Mouse (Mus musculus): ENCODE results near the gene Tomt. TPM values are rescaled to one million over a fixed set of nuclear protein-coding genes. Genes with fewer than 3 reads are reported as not detected.

The Tomt gene
- 0.18 to 0.19 TPM in 2 of 4 replicates, not detected in the others for total RNA-seq (2023; ENCODE audit: inconsistent age)

DNA sequence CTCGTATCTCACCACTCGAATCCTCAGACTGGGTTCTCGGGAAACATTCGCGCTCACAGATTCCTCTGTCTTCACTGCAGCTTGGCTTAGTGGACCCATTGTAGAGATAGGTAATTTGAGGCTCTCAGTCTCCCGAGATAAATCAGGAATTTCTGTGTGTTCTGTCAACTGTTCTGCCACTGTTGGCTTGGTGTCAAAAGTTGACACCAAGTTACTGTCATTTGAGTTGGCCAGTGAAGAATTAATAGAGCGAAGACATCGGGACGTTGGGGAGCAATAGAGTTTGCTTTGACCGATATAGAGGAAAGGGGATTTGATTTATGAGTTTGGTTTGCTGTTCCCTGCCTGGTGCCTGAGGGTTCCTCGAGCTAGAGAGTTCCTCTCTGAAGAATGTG lies at the start of gene Tomt:
Gene Tomt (minus strand): TSS at position 73 of the 395 bp plus-strand sequence.

DNA sequence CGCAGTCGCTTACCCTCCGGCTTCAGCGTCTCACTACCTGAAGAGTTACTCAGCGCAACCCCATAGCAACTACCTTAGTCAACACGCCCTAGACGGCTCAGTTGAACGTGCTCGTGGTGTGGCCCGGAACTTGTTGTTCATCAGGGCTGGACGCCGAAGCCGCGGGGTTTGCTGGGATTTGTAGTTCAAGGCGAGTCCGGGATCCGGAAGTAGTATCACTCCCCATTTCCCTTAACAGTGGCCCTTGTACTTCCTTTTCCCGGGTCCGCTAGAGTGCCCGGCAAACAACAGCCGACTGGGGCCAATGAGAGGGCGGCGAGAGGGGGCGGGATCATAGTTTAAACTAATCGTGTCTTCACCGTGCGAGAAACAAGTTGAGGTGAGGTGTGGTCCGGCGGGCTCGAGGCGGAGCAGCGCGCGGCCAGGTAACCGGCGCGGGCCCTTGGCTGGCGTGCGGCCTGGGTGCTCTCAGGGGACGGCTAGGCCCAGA lies 27.6 kb upstream of the Tomt start, which contains the start of the genes Lrrc51 and Numa1:
Gene Lrrc51 (minus strand): TSS at position 145 of the 490 bp plus-strand sequence.
Gene Numa1 (plus strand): TSS at position 361 of the 490 bp plus-strand sequence.

DNA sequence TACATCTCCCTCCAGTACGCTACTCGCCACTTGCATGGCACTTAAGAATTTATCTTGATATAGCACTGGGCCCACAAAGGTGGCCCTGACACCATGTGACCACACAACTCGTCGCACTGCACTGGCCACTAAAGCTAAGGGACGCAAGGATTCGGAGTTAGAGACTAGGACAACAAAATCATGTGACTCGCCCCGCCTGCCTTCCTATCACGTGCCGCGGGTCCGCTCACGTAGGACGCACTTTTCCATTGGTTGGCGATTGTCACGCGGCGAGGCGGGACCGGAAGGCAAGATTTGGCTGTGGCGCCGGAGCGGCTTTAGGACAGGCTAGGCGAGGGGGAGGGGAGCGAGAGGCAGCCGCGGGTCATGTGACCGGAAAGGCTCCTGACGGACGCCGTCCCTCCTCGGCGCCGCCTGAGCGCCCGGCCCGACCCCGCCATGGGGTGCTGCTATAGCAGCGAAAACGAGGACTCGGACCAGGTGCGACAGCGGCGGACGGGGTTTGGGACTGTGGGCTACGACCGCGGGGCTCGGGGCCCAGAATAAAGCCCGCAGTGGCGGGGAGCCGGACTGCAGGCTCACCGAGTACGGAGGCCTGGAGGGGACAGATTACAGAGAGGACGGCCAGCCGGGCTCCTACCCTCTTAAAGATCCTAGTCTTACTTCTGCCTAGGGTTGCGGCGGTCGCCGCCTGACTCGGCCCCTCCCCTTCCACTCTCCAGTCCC lies 435 bp downstream of the Tomt start, which contains the start of gene Lamtor1:
Gene Lamtor1 (plus strand): TSS at position 344 of the 726 bp plus-strand sequence.

DNA sequence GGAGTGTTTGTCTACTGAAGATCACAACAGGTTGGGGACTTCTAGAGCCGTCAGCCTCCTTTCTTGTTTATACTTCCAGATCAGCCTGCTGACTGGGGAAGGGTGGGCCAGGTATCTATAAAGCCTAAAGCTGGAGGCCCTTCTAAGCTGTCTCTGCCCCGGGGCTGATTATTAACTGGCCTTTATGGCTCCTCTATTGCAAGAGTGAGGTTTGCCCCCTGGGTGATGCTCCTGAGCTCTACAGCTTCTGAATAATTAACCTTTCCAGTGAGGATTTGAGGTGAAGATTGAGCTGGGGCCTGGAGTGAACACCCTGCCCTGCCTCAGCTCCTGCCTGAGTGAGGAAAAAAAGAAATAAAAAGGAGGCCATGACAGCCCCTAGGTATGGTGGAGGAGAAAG lies 35.5 kb downstream of the Tomt start, which contains the start of gene Folr1:
Gene Folr1 (minus strand): TSS at position 160 of the 400 bp plus-strand sequence.

DNA sequence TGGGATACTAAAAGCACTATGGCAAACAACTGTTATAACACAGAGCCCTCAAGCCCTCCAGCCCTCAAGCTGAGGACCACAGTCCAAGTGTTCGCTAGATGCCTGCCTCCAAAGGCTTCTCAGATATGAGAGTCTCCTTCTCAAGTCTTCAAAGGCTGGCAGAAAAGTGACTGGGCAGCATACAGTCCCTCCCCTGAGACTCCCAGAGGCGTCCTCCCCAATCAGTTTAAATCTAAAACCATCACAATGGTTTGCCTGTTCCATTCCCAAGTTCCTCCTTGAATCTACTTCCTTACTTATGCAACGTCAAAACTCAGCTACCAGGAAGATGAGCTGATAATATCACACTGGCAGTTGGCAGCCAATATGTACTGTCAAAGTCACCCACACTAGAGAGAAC lies 42.7 kb downstream of the Tomt start, which contains the start of gene Anapc15:
Gene Anapc15 (plus strand): TSS at position 301 of the 400 bp plus-strand sequence.

DNA sequence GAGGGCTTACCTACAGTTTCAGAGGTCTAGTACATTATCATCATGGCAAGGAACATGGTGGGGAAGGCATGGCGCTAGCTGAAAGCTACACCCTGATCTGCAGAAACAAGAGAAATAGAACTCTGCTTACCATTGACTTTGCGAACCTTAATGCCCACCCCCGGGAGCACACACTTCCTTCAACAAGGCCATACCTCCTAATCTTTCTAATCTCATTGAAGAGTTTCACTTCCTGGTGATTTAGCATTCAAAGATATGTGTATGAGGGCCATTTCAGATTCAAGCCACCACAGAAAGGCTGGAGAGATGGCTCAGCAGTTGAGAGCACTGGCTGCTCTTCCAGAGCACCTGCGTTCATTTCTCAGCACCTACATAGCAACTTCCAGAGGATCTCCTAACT lies 49.1 kb downstream of the Tomt start, which contains the start of gene Folr2:
Gene Folr2 (minus strand): TSS at position 101 of the 400 bp plus-strand sequence.

Other genes with a start within 250 kb of the Tomt start
- 16.3 to 21.2 TPM (median 18.5 TPM) in 4 replicates for gene Clpb, start 242.7 kb downstream of the Tomt start, total RNA-seq (2023; ENCODE audit: inconsistent age)
- not detected in 4 replicates for gene Phox2a, start 88.0 kb downstream of the Tomt start, total RNA-seq (2023; ENCODE audit: inconsistent age)
- gene Inppl1, start 68.1 kb downstream of the Tomt start, total RNA-seq (2023; ENCODE audit: inconsistent age): 35.7 to 41.5 TPM (median 37.6 TPM) in 4 replicates
- gene Folr2, start 49.2 kb downstream of the Tomt start, total RNA-seq (2023; ENCODE audit: inconsistent age): 0.61 to 1.6 TPM (median 1.4 TPM) in 3 of 4 replicates, not detected in the other
- 98.9 to 114 TPM (median 99.9 TPM) in 4 replicates for gene Anapc15, start 42.6 kb downstream of the Tomt start, total RNA-seq (2023; ENCODE audit: inconsistent age)
- not detected in 4 replicates for gene Folr1, start 35.6 kb downstream of the Tomt start, total RNA-seq (2023; ENCODE audit: inconsistent age)
- gene Lamtor1, start 455 bp downstream of the Tomt start, total RNA-seq (2023; ENCODE audit: inconsistent age): 71.2 to 83.9 TPM (median 79.4 TPM) in 4 replicates
- 0.58 to 1.6 TPM (median 1.3 TPM) in 3 of 4 replicates, not detected in the other for gene Lrrc51, start 27.5 kb upstream of the Tomt start, total RNA-seq (2023; ENCODE audit: inconsistent age)
- 264 to 277 TPM (median 271 TPM) in 4 replicates for gene Numa1, start 27.8 kb upstream of the Tomt start, total RNA-seq (2023; ENCODE audit: inconsistent age)
- 8.2 to 11.7 TPM (median 9.8 TPM) in 4 replicates for gene Il18bp, start 112.3 kb upstream of the Tomt start, total RNA-seq (2023; ENCODE audit: inconsistent age)
- gene Rnf121, start 159.1 kb upstream of the Tomt start, total RNA-seq (2023; ENCODE audit: inconsistent age): 27.1 to 41.5 TPM (median 37.2 TPM) in 4 replicates
- 43.5 to 52.2 TPM (median 48.8 TPM) in 4 replicates for gene Xndc1, start 159.2 kb upstream of the Tomt start, total RNA-seq (2023; ENCODE audit: inconsistent age)
- 5.4 to 7.0 TPM (median 5.8 TPM) in 4 replicates for gene Xntrpc, start 159.4 kb upstream of the Tomt start, total RNA-seq (2023; ENCODE audit: inconsistent age)
- 2.7 to 4.2 TPM (median 3.4 TPM) in 4 replicates for gene Trpc2, start 176.8 kb upstream of the Tomt start, total RNA-seq (2023; ENCODE audit: inconsistent age)
- gene Art1, start 195.4 kb upstream of the Tomt start, total RNA-seq (2023; ENCODE audit: inconsistent age): not detected in 4 replicates
- 3.7 to 5.7 TPM (median 4.3 TPM) in 4 replicates for gene Art5, start 203.1 kb upstream of the Tomt start, total RNA-seq (2023; ENCODE audit: inconsistent age)
- not detected in 4 replicates for gene Chrna10, start 210.5 kb upstream of the Tomt start, total RNA-seq (2023; ENCODE audit: inconsistent age)

Measured in B cell, adult (primary cell).